Mouse (Mus musculus) myocyte (in vitro differentiated cells): ENCODE data around the gene Meltf.

ENCODE experiments used
- CEBPB ChIP-seq: IDR thresholded peaks from 2 replicates; pipeline ENCODE4 v1.6.1; 2011; ENCODE audit warnings: mild to moderate bottlenecking, moderate library complexity; ENCODE audit not compliant: poor library complexity, insufficient read depth, severe bottlenecking
- E2F4 ChIP-seq: IDR thresholded peaks from one replicate; pipeline ENCODE4 v1.6.1; 2011; ENCODE audit warnings: mild to moderate bottlenecking, control low read depth, moderate library complexity; ENCODE audit not compliant: insufficient read depth
- MAX ChIP-seq: IDR thresholded peaks from one replicate; pipeline ENCODE4 v1.6.1; 2011; ENCODE audit warnings: low read depth, mild to moderate bottlenecking, control low read depth
- MYOD1 ChIP-seq, 3 experiments: IDR thresholded peaks; one replicate each; pipeline ENCODE4 v1.6.1; 2011; ENCODE audit warnings: control low read depth in 2 of 3, low read depth in 2 of 3, mild to moderate bottlenecking in 2 of 3, moderate library complexity in 1 of 3; ENCODE audit not compliant: insufficient read length in 2 of 3, control insufficient read depth in 1 of 3
- MYOG ChIP-seq, 3 experiments: IDR thresholded peaks; one replicate each; pipeline ENCODE4 v1.6.1; 2011; ENCODE audit warnings: control low read depth in 2 of 3, low read depth in 2 of 3, mild to moderate bottlenecking in 2 of 3; ENCODE audit not compliant: insufficient read length in 2 of 3, control insufficient read depth in 1 of 3, insufficient read depth in 1 of 3
- POLR2A ChIP-seq: IDR thresholded peaks from one replicate; pipeline ENCODE4 v1.6.1; 2011; ENCODE audit warnings: low read depth, mild to moderate bottlenecking, control low read depth, moderate library complexity; ENCODE audit not compliant: insufficient read length
- POLR2AphosphoS2 ChIP-seq: IDR thresholded peaks from one replicate; pipeline ENCODE4 v1.6.1; 2011; ENCODE audit warnings: low read depth, control low read depth; ENCODE audit not compliant: insufficient read length
- REST ChIP-seq: IDR thresholded peaks from one replicate; pipeline ENCODE4 v1.6.1; 2011; ENCODE audit warnings: mild to moderate bottlenecking, control low read depth, moderate library complexity; ENCODE audit not compliant: insufficient read depth, insufficient read length
- SRF ChIP-seq: IDR thresholded peaks from one replicate; pipeline ENCODE4 v1.6.1; 2011; ENCODE audit warnings: low read depth; ENCODE audit not compliant: control insufficient read depth, insufficient read length
- TCF12 ChIP-seq: IDR thresholded peaks from one replicate; pipeline ENCODE4 v1.6.1; 2011; ENCODE audit warnings: mild to moderate bottlenecking, control low read depth; ENCODE audit not compliant: poor library complexity, insufficient read depth, severe bottlenecking
- TCF3 ChIP-seq: IDR thresholded peaks from one replicate; pipeline ENCODE4 v1.6.1; 2011; ENCODE audit warnings: low read depth, control low read depth; ENCODE audit not compliant: insufficient read length
- USF1 ChIP-seq: IDR thresholded peaks from one replicate; pipeline ENCODE4 v1.6.1; 2011; ENCODE audit warnings: low read depth, mild to moderate bottlenecking, control low read depth, moderate library complexity

DNA sequence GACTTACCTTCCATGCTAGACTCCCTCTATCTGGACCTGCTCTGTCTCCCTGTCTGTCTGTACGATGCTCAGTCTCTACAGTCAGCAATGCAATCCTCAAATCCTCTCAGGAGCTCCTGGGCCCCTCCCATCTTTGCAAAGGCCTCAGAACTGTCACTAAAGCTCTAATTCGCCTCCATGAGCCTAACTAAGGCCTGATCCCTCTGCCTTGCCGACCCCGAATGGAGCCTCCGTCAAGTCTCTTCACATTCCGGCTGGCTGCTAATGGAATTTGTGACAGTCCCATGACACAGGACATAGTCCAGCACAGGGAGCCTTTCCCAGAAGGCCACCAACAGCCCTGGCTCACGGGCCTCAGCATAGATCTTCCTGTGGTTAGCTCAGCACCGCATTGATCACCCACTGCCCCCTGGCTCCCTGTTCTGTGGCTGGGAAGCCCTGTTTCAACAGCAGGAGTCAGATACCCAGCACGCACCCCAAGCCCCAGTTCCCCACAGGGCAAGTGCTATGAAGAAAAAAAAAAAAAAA, 3.8 kb downstream of the Meltf start:
- TF ChIP-seq CEBPB (no peak), POLR2A (no peak), MAX (no peak), SRF (no peak), MYOG (IDR thresholded peaks at IDR 0.05; ENCODE audit: control insufficient read depth in 1 of 3, insufficient read depth in 1 of 3, insufficient read length in 2 of 3, low read depth in 2 of 3) (no peak), USF1 (no peak), REST (no peak), POLR2AphosphoS2 (no peak), MYOD1 (IDR thresholded peaks at IDR 0.05; ENCODE audit: control insufficient read depth in 1 of 3, insufficient read length in 2 of 3, low read depth in 2 of 3) (no peak), TCF12 (no peak), E2F4 (no peak), TCF3 (no peak)
